Mouse (Mus musculus) testis, adult 2 months (tissue): ENCODE data around the gene E2f6.

Experiments used
- CTCF ChIP-seq: fragments of 200-500 bp; IDR thresholded peaks from 2 replicates; pipeline ENCODE4 v1.5.1; 2012; ENCODE audit warnings: low read depth, mild to moderate bottlenecking, inconsistent platforms, low read length, moderate library complexity; ENCODE audit not compliant: control insufficient read depth, insufficient read depth, insufficient replicate concordance
- POLR2A ChIP-seq: fragments of 200-500 bp; IDR thresholded peaks from 2 replicates; pipeline ENCODE4 v1.6.1; 2012; ENCODE audit warnings: low read depth, mild to moderate bottlenecking, inconsistent platforms, low read length, moderate library complexity; ENCODE audit not compliant: control insufficient read depth

GRCm38 (mm10) chr12:16822181-16822734, 11.5 kb downstream of the E2f6 start:
- TF ChIP-seq CTCF (no peak), POLR2A (no peak)
